Mouse (Mus musculus) limb, embryonic 14.5 days (tissue): ENCODE measurements around the gene Shc2. TPM values are rescaled to one million over a fixed set of nuclear protein-coding genes. Genes with fewer than 3 reads are reported as not detected.

Experiments used
- ATAC-seq: fragments of 200-750 bp; cut with Nextera tagmentation; 2 replicates; pipeline ENCODE4 v1.8.0; 2017; ENCODE audit warnings: low read depth, moderate number of reproducible peaks, moderate TSS enrichment; ENCODE audit not compliant: low FRiP score
- DNase-seq: peaks from one replicate; pipeline ENCODE4 v3.0.0-alpha.2; 2015; ENCODE audit warnings: low spot score
- H3K27ac ChIP-seq: fragments of 300-500 bp; sonication (generic); replicated peaks from 2 replicates; pipeline ENCODE4 v1.5.1; 2014; ENCODE audit warnings: low read depth, mild to moderate bottlenecking, low read length, moderate library complexity, mixed read lengths
- H3K27me3 ChIP-seq: fragments of 300-500 bp; sonication (generic); 2 replicates; pipeline ENCODE4 v1.6.1; 2014; ENCODE audit warnings: low read length, mixed read lengths; ENCODE audit not compliant: control insufficient read depth, insufficient read depth
- H3K36me3 ChIP-seq: fragments of 300-500 bp; sonication (generic); 2 replicates; pipeline ENCODE4 v1.6.1; 2014; ENCODE audit warnings: mild to moderate bottlenecking, low read length, moderate library complexity, mixed read lengths; ENCODE audit not compliant: control insufficient read depth, insufficient read depth
- H3K4me1 ChIP-seq: fragments of 300-500 bp; sonication (generic); 2 replicates; pipeline ENCODE4 v1.6.1; 2014; ENCODE audit warnings: antibody characterized with exemption, low read length, mixed read lengths; ENCODE audit not compliant: control insufficient read depth, insufficient read depth
- H3K4me2 ChIP-seq: fragments of 300-500 bp; sonication (generic); replicated peaks from 2 replicates; pipeline ENCODE4 v1.6.1; 2014; ENCODE audit warnings: low read depth, mild to moderate bottlenecking, low read length, moderate library complexity; ENCODE audit not compliant: severe bottlenecking
- H3K4me3 ChIP-seq: fragments of 300-500 bp; sonication (generic); replicated peaks from 2 replicates; pipeline ENCODE4 v1.5.1; 2014; ENCODE audit warnings: low read length
- H3K9ac ChIP-seq: fragments of 300-500 bp; sonication (generic); 2 replicates; pipeline ENCODE4 v1.6.1; 2014; ENCODE audit warnings: mild to moderate bottlenecking, low read depth, low read length, moderate library complexity; ENCODE audit not compliant: severe bottlenecking
- H3K9me3 ChIP-seq: fragments of 300-500 bp; sonication (generic); 2 replicates; pipeline ENCODE4 v1.6.1; 2016; ENCODE audit warnings: low read length; ENCODE audit not compliant: control insufficient read depth
- POLR2A ChIP-seq: fragments of 200-500 bp; IDR thresholded peaks from 2 replicates; pipeline ENCODE4 v1.8.0; 2012; ENCODE audit warnings: inconsistent platforms, mild to moderate bottlenecking, moderate library complexity, borderline replicate concordance; ENCODE audit not compliant: insufficient read depth, insufficient read length; ENCODE audit errors: extremely low read depth
- WGBS: fragments of 180-500 bp; shearing (Covaris S2); extraction: QIAGEN DNeasy Blood & Tissue Kit; methylation state at CpG from one replicate; pipeline ENCODE4 v1.1.7; 2014; 5-methylcytosine and 5-hydroxymethylcytosine counted together
- polyA plus RNA-seq, 2 experiments: library from polyadenylated mRNA; depleted of rRNA in 1 of 2; stranded (reverse) in 1 of 2; unstranded in 1 of 2; fragments of >200 nt; fragmentation: Nextera tagmentation in 1 of 2; extraction: Ambion mirVana in 1 of 2; gene quantifications; 2 replicates each; pipeline versions ENCODE4 v1.2.1 to v1.2.3; 2012 to 2014

Shc2 gene
- polyA plus RNA-seq, 2 experiments, result 9.0 to 30.2 TPM

DNA sequence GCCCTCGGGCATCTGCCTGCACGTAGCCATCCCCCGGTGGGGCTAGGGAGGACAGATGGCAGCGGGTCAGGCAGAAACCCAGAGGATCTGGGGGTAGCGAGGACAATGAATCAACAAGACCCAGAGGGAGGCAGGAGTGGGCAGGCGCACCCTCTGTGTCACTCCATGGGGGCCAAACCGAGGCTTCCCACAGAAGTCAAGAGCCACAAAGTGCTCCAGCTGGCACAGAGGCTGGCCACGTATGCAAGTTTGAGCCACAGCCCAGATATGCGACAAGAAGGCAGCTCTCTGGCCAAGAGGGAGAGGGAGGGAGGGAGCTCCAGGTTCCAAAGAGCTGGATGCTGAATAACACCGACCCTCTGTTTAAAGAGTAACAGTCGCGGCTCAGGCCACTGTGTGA, 13.8 kb downstream of the Shc2 start:
- H3K36me3 ChIP-seq, result no peaks in the 10 kb centered on the region
- TF ChIP-seq POLR2A, result no peak
- H3K27ac ChIP-seq, result no peak overlapping the region
- H3K9me3 ChIP-seq, result no peaks in the 10 kb centered on the region
- H3K9ac ChIP-seq, result no peak overlapping the region
- 72% methylated on average over 11 of the region's 12 CpGs for WGBS
- ATAC-seq, result no peak
- H3K27me3 ChIP-seq, result no peaks in the 10 kb centered on the region
- no peaks in the 10 kb centered on the region for H3K4me1 ChIP-seq
- no peak for DNase-seq
- no peak overlapping the region for H3K4me3 ChIP-seq
- no peak overlapping the region for H3K4me2 ChIP-seq

- Histone ChIP-seq H3K4me3 (no peak overlapping the region), H3K9ac (no peak overlapping the region), H3K9me3 (no peaks in the 10 kb centered on the region), H3K4me2 (no peak overlapping the region), H3K4me1 (peaks cover 4% of the 10 kb centered on the region; the same call in 1 of the 2 replicates), H3K27me3 (peaks cover 21% of the 10 kb centered on the region), H3K27ac (no peak overlapping the region), H3K36me3 (no peaks in the 10 kb centered on the region; the same call in 1 of the 2 replicates)
- TF ChIP-seq POLR2A, result no peak
- ATAC-seq, result no peak
- WGBS, result 90% methylated on average over 5 of the region's 5 CpGs
- no peak for DNase-seq
These were observed 21.3 kb downstream of the Shc2 start for GRCm38 (mm10) chr10:79616376-79616775.

DNA sequence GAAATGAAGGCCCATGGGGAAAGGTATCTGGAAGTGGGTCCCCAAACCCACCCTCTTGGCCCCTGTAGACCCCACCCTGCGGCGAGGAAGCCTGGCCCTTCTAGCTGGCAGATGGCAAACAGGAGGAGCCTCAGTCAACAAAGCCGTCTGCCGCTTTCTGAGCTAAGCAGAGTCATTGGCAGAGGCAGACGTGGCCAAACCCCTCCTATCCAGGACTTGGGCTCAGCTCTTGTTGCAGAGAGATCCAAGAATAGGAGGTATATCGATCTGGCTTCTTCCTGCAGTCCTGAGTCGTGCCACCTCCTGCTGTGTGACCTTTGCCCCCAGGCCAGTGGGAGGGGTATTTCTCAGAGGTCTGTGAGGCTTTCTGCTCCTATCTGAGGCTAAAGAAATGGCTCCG, 21.9 kb downstream of the Shc2 start:
- H3K4me2 ChIP-seq, result no peak overlapping the region
- peaks cover 21% of the 10 kb centered on the region for H3K27me3 ChIP-seq
- ATAC-seq, result no peak
- no peak overlapping the region for H3K9ac ChIP-seq
- no peak for DNase-seq
- H3K27ac ChIP-seq, result no peak overlapping the region
- no peaks in the 10 kb centered on the region for H3K9me3 ChIP-seq
- no peak overlapping the region for H3K4me3 ChIP-seq
- 13% methylated on average over 8 of the region's 8 CpGs for WGBS
- H3K36me3 ChIP-seq, result no peaks in the 10 kb centered on the region; the same call in 1 of the 2 replicates
- H3K4me1 ChIP-seq, result peaks cover 4% of the 10 kb centered on the region; the same call in 1 of the 2 replicates
- no peak for TF ChIP-seq POLR2A

DNA sequence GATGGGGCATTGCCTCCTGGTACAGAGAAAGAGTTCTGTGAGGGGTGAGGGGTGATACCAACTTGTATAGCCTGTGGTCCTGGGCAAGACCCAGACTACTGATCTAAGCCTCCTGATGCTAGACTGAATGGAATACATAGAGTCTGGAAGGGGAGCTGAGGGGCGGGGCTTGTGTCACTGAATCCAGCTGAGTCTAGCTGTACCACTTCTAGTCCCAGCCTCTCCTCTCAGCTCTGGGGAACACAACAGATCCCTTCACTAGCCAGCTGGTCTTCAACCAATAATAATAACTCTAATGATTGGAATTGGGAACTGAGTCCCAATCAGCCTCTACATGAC, 23.4 kb downstream of the Shc2 start:
- DNase-seq, result no peak
- 78% methylated on average over 1 of the region's 1 CpGs for WGBS
- Histone ChIP-seq H3K4me3 (peak overlapping the region; percentile 55), H3K4me2 (peak overlapping the region; percentile 94), H3K9me3 (no peaks in the 10 kb centered on the region), H3K36me3 (no peaks in the 10 kb centered on the region; the same call in 1 of the 2 replicates), H3K27ac (no peak overlapping the region), H3K27me3 (peaks cover 21% of the 10 kb centered on the region), H3K4me1 (peaks cover 4% of the 10 kb centered on the region; the same call in 1 of the 2 replicates), H3K9ac (no peak overlapping the region)
- no peak for TF ChIP-seq POLR2A
- ATAC-seq, result peak; percentile 8; the same call in 1 of the 2 replicates

DNA sequence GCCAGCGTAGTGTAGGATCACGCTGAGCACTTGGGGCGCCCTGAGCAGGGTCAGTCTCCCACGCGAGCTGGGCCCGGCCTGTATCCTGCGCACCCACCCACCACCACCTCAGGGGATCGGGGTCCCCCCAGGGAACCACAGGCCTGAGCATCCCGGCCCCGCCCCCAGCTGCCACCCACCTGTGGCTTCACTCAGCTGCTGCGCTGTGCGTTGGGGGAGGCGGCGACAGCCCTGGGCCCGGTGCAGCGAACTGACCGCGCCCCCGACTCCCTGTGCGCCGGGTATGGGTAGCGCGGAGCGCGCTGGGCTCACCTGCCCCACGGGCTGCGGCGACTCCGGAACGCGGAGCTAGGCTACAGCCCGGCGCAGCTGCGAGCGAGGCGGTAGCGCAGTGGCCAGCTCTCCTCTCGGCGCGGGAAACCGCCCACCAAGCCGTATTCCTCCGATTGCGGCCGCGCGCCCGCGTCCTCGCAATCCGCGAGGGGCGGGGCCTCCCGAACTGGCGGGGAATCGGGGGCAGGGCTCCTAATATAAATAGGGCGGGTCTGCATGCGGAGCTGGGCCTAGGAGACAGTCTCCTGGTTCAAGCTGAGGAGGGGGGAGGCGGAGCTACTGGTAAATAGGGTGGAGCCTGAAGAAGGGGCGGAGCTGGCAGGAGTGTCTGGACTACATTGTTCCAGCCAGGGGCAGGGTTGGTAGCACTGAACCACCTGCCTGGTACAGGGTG, 24.0 kb downstream of the Shc2 start, which contains the start of gene C2cd4c:
Gene C2cd4c, minus strand, starts transcription at position 448 of the 727 bp plus-strand sequence.
- WGBS, result 2% methylated on average over 54 of the region's 60 CpGs
- no peaks in the 10 kb centered on the region; the same call in 1 of the 2 replicates for H3K36me3 ChIP-seq
- peak; percentile 76 for ATAC-seq
- H3K27me3 ChIP-seq, result peaks cover 21% of the 10 kb centered on the region
- H3K4me3 ChIP-seq, result peak within 1 kb of the TSS; percentile 55
- no peak within 1 kb of the TSS for H3K27ac ChIP-seq
- peak; percentile 53 for DNase-seq
- H3K4me1 ChIP-seq, result peaks cover 4% of the 10 kb centered on the region; the same call in 1 of the 2 replicates
- no peaks in the 10 kb centered on the region for H3K9me3 ChIP-seq
- H3K9ac ChIP-seq, result peak within 1 kb of the TSS; percentile 61
- TF ChIP-seq POLR2A, result no peak
- peak within 1 kb of the TSS; percentile 94 for H3K4me2 ChIP-seq
